Mouse (Mus musculus) mature B cell (primary cell): ENCODE results near the gene Gtf2i.

Source experiments
- in situ Hi-C: fragments of 300-500 bp; cut with MboI; formaldehyde crosslinking; loops from 2 replicates; pipeline ENCODE4 v1.14.3; 2019

Gtf2i gene

DNA sequence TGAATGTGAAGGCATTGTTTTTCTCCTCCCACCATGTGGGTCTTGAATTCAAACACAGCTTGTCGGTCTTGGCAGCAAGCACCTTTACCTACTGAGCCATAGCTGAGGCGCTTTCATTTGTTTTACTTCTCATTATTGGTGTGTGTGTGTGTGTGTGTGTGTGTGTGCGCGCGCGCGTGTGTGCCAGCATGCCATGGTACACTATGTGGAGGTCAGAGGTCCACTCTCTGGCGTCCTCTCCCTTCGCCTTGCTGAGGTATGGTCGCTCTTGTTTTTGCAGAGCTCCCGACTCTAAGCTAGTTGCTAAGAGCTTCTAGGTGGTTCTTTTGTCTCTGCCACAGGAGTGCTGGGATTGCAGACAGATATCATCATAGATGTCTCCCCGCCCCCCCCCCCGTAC, 7.8 kb upstream of the Gtf2i start:
- in situ Hi-C loops: no loop called here

DNA sequence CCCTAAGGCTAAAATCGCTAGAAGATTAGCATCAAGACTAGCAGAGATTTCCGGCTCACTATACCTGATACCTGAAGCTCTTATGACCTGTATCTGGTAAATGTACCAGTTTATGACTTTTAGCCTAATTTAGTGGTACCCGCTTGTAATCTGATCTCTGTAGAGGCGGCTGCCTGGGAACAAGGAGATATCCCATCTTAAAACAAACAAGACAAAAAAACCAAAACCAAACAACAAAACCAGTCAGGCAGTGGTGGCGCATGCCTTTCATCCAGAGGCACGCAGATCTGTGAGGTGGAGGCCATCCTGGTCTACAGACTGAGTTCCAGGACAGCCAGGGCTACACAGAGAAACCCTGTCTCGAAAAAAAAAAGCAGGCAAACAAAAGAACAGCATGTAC, 7.1 kb upstream of the Gtf2i start:
- in situ Hi-C loops: no loop called here

DNA sequence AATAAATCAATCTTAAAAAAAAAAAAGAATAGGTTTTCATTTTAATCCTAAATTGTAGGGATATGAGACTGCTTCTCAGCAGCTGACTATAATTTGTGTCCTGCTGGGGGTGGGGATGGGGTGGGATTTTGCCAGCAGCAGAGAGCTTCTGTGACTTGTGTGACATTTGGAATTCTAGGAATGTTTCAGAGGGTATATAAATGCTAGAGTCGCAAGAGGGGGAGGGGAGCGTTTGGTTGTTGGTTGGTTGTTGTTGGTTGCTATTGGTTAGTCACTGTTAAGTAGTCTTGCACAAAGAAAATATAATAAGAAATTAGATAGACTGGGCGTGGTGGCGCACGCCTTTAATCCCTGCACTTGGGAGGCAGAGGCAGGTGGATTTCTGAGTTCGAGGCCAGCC, 4.3 kb upstream of the Gtf2i start:
- in situ Hi-C loops: no loop called here

DNA sequence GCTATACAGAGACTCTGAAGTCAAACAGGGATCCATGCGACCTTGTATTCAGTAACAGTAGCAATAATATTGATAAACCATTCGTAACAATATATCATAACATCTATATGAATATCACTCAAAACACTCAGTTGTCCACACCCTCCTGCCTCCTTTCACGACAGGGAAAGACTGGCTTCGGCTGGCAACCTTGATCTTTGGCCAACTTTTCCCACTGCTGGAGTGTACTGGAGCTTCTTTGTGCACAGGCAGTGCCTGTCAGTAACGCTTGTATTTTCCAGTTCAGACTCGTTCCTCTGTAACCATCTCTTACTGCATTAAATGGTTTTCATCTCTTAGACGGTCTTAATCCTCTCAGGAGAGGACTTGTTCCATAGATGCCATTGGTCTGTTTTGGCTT, 2.2 kb upstream of the Gtf2i start:
- in situ Hi-C loops: no loop called here

DNA sequence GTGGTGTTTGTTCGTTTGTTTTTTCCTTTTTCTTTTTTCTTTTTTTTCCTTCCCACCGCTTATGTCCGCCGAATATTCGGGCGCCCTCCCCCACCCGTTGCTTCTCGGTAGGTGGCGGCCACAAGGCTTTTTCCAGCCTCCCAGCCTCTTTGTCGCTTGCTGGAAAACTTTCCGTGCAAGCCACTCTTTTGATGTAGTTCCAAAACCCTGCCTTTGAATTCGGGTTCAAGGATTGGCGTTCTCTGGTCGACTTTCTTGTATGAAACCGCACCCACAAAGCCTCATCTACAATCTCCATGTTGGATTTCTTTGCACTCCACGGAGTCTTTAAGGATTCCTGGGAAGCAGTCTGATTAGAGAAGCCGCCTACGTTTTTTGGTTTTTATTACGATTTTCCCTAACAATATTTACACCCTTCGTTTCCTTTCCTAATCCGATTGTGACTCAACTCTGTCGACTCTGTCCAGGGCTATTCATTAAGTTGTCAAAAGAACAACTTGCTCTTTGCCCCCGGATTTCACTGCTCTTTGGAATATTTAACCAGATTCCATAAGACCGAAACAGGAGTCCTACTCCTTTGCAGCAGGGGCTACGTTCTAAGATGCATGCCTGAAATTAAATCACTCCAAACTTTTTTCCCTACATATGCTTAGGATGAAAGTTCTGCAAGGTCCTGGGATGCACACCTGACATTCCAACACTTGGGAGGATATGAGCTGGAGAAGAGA, 1.2 kb upstream of the Gtf2i start:
- in situ Hi-C loops: no loop called here

DNA sequence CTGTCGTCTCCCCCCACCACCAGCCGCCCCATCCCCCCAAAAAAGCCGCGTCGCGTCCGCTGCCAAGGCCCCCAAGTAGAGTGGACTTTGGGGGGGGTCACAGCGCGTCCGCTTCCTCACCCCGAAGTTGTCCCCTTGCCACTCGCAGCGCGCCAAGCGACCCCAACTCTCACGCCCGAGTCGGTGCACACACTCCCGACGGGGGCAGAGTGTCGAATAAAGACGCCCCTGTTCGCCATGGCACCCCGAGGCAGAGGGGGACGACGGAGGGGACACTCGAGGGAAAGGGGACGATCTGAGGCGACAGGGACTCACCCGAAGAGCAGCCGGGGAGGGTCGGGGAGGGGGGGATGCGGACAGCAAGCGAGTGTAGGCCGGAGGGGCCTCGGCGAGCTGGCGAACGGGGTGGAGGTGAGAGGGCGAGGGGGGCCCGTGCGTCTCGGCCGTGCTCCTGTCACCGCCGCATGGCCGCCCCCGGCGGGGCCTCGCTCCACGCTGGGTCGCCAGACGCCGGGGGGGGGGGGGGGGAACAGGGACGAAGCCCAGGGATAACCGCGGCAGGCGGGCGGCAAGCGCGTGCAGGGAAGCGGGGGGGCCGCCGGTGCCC, 389 bp downstream of the Gtf2i start:
- in situ Hi-C loops: no loop called here

DNA sequence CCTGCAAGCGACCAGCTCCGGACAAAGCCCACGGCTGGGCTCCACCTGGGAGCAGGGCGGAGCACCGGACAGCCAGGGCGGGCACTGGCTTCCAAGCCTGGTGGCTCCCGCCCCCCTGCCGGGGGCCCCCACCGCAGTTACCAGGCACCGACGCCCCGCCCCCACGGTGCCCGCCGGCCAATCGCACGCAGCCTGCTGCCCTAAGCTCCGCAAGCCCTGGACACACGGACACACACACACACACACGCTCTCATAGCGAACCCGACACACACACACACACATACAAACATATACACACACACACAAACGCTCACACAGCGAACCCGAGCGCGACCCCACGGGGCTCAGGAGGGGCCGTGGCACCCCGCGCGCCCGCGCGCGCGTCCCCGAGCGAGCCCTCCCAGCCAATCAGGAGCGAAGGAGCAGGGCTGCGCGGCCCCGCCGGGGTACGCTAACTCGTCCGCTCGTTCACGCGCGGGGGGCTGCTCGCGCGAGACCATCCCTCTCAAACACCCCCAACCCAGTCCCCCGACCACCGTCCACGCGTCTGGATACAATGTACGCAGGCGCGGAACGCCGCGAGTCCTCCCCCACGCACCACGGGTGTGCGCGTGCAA, 1.0 kb downstream of the Gtf2i start:
- in situ Hi-C loops: no loop called here

DNA sequence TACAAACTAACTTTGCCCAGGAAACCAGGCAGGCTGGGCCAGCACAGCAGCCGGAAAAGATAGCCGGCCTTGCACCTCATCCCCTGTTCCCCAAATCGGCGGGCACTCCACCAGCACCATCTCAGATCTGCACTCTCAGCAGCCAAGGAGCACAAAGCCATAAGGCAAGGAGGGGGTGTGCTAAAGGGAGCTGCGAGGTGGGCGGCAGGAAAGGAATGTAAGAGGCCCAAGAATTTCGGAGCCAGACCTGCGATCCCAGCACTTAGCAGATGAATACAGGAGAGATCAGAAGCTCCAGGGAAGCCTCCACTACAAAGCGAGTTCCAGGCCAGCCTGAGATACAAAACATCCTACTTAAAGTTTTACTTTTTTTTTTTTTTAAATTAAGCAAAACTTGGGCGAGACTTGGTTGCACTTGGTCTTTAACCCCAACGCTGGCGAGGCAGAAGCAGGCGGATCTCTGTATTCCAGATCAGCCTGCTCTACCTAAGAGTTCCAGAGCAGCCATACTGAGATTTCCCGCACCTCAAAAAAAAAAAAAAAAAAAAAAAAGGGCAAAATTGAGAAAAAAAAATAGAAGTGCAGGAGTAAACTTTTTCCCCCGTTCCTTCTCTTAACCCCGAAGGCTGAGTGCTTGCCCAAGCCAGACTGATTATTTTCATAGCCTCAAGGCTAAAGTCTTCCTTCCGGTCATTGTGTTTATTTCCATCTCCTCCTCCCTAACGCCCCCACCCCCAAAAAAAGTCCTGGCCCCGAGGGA, 1.7 kb downstream of the Gtf2i start:
- in situ Hi-C loops: no loop called here

DNA sequence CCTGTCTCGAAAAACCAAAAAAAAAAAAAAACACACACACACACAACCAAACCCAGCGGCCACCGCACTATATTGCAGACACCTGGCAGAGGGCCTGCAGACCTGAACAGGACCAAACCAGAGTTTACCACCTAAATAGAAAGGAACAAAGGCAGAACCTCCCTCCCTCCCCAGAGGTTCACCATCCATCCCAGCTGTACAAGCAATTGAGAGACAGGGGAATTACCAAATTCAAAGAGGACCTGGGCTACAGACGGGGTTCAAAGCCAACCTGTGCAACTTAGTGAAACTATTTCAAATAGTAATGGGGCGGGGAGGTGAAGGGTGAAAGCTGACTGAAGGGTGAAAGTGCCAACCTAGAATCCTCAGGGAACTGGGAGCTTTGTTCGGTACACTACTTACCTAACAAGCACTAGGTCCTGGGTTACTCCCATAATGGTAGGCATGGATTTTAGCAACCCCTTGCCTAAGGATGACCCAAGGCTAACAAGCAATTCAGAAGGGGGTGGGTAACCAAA, 2.6 kb downstream of the Gtf2i start:
- in situ Hi-C loops: no loop called here

DNA sequence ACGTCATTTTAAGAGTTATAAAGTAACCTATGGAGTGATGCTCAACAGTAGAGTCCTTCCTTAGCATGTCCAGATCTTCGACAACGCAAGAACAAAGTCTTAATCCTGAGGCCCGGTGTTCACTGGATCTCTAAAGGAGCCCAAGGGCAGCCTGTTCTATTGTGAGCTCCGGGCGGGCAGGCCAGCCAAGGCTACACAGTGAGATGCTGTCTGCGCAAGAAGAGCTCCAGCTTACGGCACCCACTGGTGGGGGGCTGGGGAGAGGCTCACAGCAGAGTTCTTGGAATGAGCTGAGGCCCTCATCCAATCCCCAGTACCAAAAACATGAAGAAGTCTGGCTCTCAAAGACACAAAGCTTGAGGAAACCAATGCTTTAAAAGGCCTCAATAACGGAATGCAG, 4.4 kb downstream of the Gtf2i start:
- in situ Hi-C loops: no loop called here

DNA sequence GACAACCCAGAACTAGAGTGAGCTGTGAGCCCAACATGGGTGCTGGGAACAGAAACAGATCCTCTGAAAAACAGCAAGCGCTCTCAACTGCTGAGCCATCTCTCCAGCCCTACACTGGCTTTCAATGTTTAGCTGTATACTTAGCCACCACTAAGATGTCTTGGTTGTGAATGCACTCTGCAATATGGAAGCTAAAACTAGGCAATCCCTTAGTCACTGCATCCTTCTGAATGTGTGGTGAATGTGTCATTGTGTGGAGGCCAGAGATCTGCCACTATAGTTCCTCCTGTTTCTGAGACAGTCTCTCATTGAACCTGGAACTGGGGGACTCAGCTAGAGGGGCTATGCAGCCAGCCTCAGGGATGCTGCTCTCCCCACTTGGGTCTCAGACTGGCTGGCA, 5.2 kb downstream of the Gtf2i start:
- in situ Hi-C loops: no loop called here

DNA sequence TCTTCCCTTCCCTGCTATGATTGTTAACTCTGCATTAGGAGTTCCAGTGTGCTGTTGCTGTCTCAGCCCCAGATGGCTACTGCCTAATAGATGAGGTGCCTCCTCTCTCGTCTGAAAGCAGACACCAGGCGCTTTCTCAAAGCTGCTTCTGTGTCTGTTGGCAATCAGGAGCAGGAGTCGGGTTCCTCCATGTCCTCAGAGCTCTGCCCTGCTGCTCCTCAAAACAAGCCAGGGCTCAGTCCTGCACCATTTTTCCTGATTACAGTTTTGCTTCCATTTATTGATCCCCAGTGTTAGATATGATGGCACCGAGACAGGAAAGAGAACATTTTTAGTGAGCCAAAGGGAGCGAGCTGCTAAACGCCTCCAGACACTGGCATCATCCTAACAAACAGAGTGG, 9.9 kb downstream of the Gtf2i start:
- in situ Hi-C loops: no loop called here

DNA sequence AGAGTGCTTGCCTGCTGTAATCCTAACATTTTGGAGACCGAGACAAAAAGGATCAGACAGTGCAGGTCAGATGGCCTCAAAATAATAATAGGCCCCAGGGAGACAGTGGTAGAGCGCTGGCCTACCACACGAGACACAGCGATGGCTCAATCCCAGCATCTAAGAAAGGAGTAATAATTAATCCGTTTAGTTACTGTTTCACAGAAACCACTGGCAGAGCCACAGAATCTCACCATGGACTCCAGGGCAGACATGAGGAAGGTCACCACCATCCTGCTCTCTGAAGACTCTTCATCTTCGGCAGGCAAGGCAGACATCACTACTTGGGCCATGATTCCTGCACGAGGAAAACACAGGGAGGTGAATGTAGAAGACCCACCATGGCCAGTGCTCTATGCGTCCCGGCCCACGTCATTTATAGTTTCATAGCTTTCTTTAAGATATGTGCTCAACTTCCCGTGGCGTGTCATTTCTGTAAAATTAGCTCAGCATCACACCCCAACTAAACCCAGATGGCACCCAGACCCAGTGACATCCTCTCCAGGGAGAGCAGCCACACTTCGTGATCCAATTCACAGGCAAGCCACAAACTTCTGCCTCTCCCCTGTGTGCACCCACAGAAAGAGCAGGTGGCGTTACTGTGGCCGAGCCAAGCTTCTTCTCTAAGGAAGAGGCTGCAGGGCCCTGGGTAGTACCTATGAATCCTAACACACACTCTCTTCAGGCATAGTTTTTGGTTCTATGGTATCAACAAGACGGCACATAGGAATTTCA, 19.1 kb downstream of the Gtf2i start:
- in situ Hi-C loops: no loop called here

DNA sequence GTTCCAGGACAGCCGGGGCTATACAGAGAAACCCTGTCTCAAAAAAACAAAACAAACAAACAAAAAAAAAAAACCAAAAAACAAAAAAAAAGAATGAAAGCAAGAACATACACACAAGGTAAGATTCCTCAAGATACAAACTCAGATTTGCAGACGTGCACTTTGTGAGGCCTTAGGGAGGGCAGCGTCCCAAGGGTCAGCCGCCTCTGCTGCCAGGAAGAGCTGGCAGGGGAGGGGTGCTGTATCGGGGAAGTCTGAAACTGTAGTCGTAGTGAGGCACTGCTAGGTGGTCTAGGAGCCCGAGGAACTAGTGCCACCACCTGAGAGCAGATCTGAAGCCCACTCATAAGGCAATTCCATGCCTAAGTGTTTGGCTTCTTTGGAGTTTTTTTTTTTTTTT, 20.0 kb downstream of the Gtf2i start:
- in situ Hi-C loops: no loop called here

DNA sequence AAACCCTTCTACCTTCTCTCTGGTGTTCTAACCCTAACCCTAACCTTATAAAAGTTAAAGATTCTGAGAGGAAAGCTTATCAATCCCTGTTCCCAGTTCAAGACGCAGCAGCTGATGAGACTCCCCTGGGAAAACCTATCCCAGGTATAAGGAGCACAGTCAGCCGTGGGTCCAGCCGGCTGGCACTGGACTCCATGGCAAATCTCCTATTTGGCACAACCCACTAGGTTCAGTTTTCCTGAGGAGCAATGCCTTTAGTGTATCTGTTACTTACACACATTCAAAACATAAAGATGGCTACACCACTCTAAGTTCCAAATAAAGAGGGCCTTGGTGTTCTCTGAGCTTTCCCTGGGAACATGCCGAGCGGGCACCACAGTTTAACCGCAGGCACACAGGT, 23.5 kb downstream of the Gtf2i start:
- in situ Hi-C loops: no loop called here

DNA sequence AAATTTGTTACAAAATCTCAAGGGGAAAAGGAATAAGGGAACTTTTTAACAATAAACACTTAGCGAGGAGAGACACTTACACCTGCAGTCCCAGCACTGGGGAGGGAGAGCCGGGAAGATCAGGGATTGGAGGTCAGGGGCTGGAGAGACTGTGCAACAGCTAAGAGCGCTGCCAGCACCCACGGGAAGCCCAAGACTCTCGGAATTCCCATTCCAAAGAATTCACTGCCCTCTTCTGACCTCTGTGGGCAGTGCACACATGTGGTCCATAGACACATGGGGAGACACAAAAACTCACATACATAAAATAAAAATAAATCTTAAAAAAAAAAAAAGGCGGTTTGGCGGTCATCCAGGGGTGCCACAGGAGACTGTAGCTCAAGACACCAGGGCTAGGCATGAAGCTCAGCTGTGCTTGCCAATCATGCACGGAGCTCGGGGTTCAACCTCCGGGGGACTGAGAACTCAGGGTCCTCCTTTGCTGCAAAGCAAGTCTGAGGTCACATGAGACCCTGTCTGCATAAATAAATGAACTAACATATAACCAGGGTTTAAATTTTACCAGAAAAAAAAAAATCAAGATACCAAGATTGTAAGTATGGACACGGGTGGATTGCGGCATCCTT, 24.5 kb downstream of the Gtf2i start:
- in situ Hi-C loops: no loop called here

DNA sequence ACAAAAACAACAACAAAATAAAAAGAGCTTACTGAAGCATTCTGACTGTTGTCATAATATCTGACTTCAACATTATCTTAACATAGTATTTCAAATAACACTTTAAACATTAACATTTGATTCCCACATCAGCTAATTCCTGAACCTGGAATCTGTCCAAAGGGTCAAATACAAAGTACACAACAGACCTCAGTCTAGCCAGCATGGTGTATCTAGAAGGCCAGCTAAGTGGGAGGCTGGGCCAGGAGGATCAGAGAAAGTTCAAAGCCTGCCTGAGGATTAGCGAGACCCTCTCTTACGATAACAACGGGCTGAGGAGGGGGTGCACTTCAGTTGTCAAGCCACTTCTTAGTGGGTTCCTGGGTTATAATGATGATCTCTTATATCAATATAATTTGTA, 26.5 kb downstream of the Gtf2i start:
- in situ Hi-C loops: no loop called here

DNA sequence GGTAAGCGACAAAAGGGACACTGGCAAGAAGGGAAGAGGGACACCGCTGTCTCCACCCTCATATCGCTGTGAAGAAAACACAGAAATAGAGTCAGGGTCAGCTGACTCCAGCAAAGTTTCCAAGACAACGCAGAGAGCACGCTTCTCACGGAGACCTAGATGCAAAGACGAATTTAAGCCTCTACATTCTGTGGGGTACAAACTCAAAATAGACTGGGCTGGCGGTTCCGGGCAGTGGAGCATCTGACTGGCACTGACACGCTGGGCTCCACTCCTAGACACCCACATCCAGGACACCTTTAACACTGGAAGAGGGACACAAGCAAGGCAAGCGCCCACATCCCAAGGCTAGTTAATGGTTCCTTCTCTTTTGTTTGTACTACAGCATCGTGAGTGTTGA, 29.6 kb downstream of the Gtf2i start:
- in situ Hi-C loops: no loop called here

DNA sequence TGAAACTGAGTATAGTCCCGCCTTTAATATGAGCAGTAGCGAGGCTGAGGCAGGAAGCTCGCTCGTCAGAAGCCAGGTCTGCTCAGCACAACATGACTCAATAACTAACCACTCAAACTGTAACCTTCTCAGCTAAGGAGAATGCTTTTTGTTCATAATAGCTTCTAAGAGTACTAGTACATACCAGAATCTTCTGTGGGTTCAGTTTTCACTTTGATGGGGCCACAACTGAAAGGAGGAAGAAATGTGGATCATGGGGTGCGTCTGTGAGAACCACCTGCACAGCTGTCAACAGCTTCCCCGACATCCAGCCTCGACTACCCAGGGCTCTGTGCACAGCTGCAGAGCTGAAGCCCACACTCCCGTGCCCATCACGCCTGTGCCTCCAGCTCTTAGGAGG, 32.0 kb downstream of the Gtf2i start:
- in situ Hi-C loops: no loop called here

DNA sequence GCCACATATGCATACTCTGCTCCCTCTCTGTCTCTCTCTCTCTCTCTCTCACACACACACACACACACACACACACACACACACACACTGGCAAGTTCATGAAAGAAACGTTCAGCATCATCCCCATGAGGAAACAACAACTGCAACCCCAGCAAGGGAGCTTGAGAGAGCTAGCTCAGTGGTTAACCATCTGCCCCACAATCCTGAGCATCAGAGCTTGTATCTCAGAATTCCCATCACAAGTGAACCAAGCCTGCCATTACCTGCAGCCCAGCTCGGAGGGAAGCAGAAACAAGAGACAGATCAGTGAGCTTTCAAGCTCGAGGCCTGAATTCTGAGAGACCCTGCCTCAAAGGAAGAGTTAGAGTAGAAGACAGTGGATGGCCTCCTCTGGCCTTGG, 32.5 kb downstream of the Gtf2i start:
- in situ Hi-C loops: no loop called here

DNA sequence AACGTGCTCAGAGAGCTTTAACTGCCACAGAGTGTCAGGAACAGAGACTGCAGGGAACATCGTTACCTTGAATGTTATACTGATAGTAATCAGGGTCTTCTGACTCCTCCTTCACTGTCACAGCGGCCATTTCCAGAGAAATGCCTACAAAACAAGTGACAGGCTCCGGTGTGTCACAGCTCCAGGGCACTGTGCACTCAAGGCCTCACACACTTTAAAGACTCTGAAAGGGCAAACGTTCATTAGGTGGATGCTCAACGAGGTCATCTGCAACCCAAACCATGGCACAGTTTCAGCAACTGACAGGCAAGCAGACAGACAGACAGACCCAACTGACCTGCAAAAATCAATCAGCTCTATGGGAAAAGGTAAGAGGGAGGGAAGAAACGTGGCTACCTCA, 35.2 kb downstream of the Gtf2i start:
- in situ Hi-C loops: no loop called here
